In genomic region chr15:88628801-88629356, GRCm38 (mm10) we compare ENCODE assay signal across 24 mouse cellular contexts. TPM values are rescaled to one million over a fixed set of nuclear protein-coding genes. Genes with fewer than 3 reads are reported as not detected.
DNase-seq lines count a peak whose midpoint lies in the region; ATAC-seq and TF ChIP-seq lines count a peak whose summit lies in the region.
"Had no signal": no experiment of that assay in that cellular context is flagged by ENCODE, and none has a peak within 500 bp of the region (broad histone marks: within the 10 kb centered on the region; RNA-seq: fewer than 3 reads in every experiment).

No protein-coding gene starts in this region.

- 65% methylated on average over 9 of the region's 9 CpGs for WGBS in midbrain, embryonic 13.5 days
- 51% methylated on average over 9 of the region's 9 CpGs for WGBS in midbrain, postnatal 0 days
- WGBS in midbrain, embryonic 15.5 days = 61% methylated on average over 9 of the region's 9 CpGs
- 84% methylated on average over 9 of the region's 9 CpGs for WGBS in midbrain, embryonic 10.5 days

- peak; percentile 68; the same call in 1 of the 2 replicates for ATAC-seq in midbrain, embryonic 13.5 days
- ATAC-seq in midbrain, postnatal 0 days (ENCODE audit: low FRiP score) = no peak
- 0 out of 2 replicates have a peak, but pooled peaks have one; percentile 14 for ATAC-seq in midbrain, embryonic 15.5 days (replicated peaks)
- ATAC-seq in granulocyte monocyte progenitor cell, adult 5-6 weeks (replicated peaks; ENCODE audit: poor library complexity, severe bottlenecking) = no peak
- ATAC-seq: forebrain, embryonic 13.5 days; forebrain, postnatal 0 days had no signal

- no peak overlapping the region; the same call in 1 of the 2 replicates for H3K27ac ChIP-seq in midbrain, embryonic 13.5 days
- H3K27ac ChIP-seq in midbrain, postnatal 0 days (ENCODE audit: low read depth, low read length) = no peak overlapping the region
- H3K27ac ChIP-seq in midbrain, embryonic 15.5 days = no peak overlapping the region
- H3K27ac ChIP-seq in midbrain, embryonic 10.5 days (replicated peaks) = no peak overlapping the region
- H3K27ac ChIP-seq: embryonic facial prominence, embryonic 10.5 days; embryonic facial prominence, embryonic 12.5 days; forebrain, embryonic 13.5 days had no signal

- H3K9ac ChIP-seq in midbrain, embryonic 13.5 days (replicated peaks) = no peak overlapping the region
- no peak overlapping the region for H3K9ac ChIP-seq in midbrain, postnatal 0 days (replicated peaks; ENCODE audit: low read length, poor library complexity, severe bottlenecking)
- no peak overlapping the region for H3K9ac ChIP-seq in midbrain, embryonic 15.5 days
- H3K9ac ChIP-seq: embryonic facial prominence, embryonic 12.5 days; forebrain, embryonic 13.5 days; forebrain, postnatal 0 days had no signal

- no peaks in the 10 kb centered on the region for H3K9me3 ChIP-seq in midbrain, embryonic 13.5 days
- no peaks in the 10 kb centered on the region for H3K9me3 ChIP-seq in midbrain, postnatal 0 days (ENCODE audit: low read length)
- no peaks in the 10 kb centered on the region for H3K9me3 ChIP-seq in midbrain, embryonic 15.5 days
- H3K9me3 ChIP-seq in midbrain, embryonic 10.5 days (replicated peaks) = peaks cover 4% of the 10 kb centered on the region; the same call in 1 of the 2 replicates
- H3K9me3 ChIP-seq: embryonic facial prominence, embryonic 10.5 days; embryonic facial prominence, embryonic 12.5 days; forebrain, embryonic 13.5 days had no signal

- H3K4me1 ChIP-seq in midbrain, embryonic 13.5 days (replicated peaks) = no peaks in the 10 kb centered on the region
- no peaks in the 10 kb centered on the region for H3K4me1 ChIP-seq in midbrain, postnatal 0 days (ENCODE audit: insufficient read depth, low read length)
- H3K4me1 ChIP-seq in midbrain, embryonic 15.5 days = 0 out of 2 replicates have a peak, but pooled peaks cover 3% of the 10 kb centered on the region
- H3K4me1 ChIP-seq in midbrain, embryonic 10.5 days = no peaks in the 10 kb centered on the region
- H3K4me1 ChIP-seq: embryonic facial prominence, embryonic 10.5 days; embryonic facial prominence, embryonic 12.5 days; forebrain, embryonic 13.5 days had no signal

- H3K36me3 ChIP-seq in midbrain, embryonic 13.5 days = no peaks in the 10 kb centered on the region
- no peaks in the 10 kb centered on the region for H3K36me3 ChIP-seq in midbrain, postnatal 0 days (ENCODE audit: insufficient read depth, low read length)
- no peaks in the 10 kb centered on the region for H3K36me3 ChIP-seq in midbrain, embryonic 15.5 days (replicated peaks)
- H3K36me3 ChIP-seq in midbrain, embryonic 10.5 days = no peaks in the 10 kb centered on the region
- H3K36me3 ChIP-seq: embryonic facial prominence, embryonic 10.5 days; embryonic facial prominence, embryonic 12.5 days had no signal

- TF ChIP-seq POLR2A in brain, embryonic 14.5 days (IDR thresholded peaks at IDR 0.05; ENCODE audit: borderline replicate concordance, extremely low read depth, insufficient read depth, insufficient read length, poor library complexity, severe bottlenecking) = no peak

- no peak overlapping the region for H3K4me2 ChIP-seq in midbrain, embryonic 13.5 days (replicated peaks)
- H3K4me2 ChIP-seq in midbrain, postnatal 0 days (ENCODE audit: low read depth, low read length, poor library complexity, severe bottlenecking) = no peak overlapping the region
- no peak overlapping the region for H3K4me2 ChIP-seq in midbrain, embryonic 15.5 days
- H3K4me2 ChIP-seq: embryonic facial prominence, embryonic 12.5 days; forebrain, embryonic 13.5 days had no signal

- no peaks in the 10 kb centered on the region for H3K27me3 ChIP-seq in midbrain, embryonic 13.5 days
- no peaks in the 10 kb centered on the region for H3K27me3 ChIP-seq in midbrain, postnatal 0 days (ENCODE audit: insufficient read depth, low read length)
- H3K27me3 ChIP-seq in midbrain, embryonic 15.5 days (replicated peaks) = no peaks in the 10 kb centered on the region
- no peaks in the 10 kb centered on the region for H3K27me3 ChIP-seq in midbrain, embryonic 10.5 days (ENCODE audit: low read depth, poor library complexity, severe bottlenecking)
- H3K27me3 ChIP-seq: embryonic facial prominence, embryonic 12.5 days; forebrain, embryonic 13.5 days had no signal

- H3K4me3 ChIP-seq in midbrain, embryonic 13.5 days (replicated peaks) = no peak overlapping the region
- no peak overlapping the region for H3K4me3 ChIP-seq in midbrain, postnatal 0 days (ENCODE audit: low read depth, low read length)
- H3K4me3 ChIP-seq in midbrain, embryonic 15.5 days = no peak overlapping the region
- H3K4me3 ChIP-seq in midbrain, embryonic 10.5 days = no peak overlapping the region
- H3K4me3 ChIP-seq: embryonic facial prominence, embryonic 10.5 days; embryonic facial prominence, embryonic 12.5 days; forebrain, embryonic 13.5 days had no signal

- DNase-seq in midbrain, postnatal 0 days (ENCODE audit: low spot score) = no peak
- no peak for DNase-seq in midbrain, embryonic 10.5 days (ENCODE audit: low spot score)
- peak; percentile 62 for DNase-seq in brain, embryonic 14.5 days (ENCODE audit: low read depth)
- DNase-seq: adrenal gland, adult 2 months; adrenal gland, postnatal 10 days; adrenal gland, postnatal 25 days; cerebellum, adult 11-12 months; cerebellum, adult 2 months; cerebellum, adult 9-10 months; cerebellum, postnatal 10 days; cerebellum, postnatal 25 days; forebrain, postnatal 0 days had no signal

- TF ChIP-seq CTCF in midbrain, postnatal 0 days (IDR thresholded peaks at IDR 0.05) = no peak
- no peak for TF ChIP-seq CTCF in brain, embryonic 14.5 days (IDR thresholded peaks at IDR 0.05; ENCODE audit: borderline replicate concordance, extremely low read depth, insufficient read depth, insufficient read length)

RNA-seq across cellular contexts. Expression of gene Zdhhc25, which starts 28.8 kb away (rescaled TPM):
- polyA plus RNA-seq in midbrain, embryonic 13.5 days (2015; fragmentation: Nextera tagmentation; extraction: Ambion mirVana) = not detected in 2 replicates
- not detected in 2 replicates for total RNA-seq in midbrain, postnatal 0 days (2014; rRNA removed)
- polyA plus RNA-seq in midbrain, postnatal 0 days (2015; fragmentation: Nextera tagmentation; extraction: Ambion mirVana) = not detected in 2 replicates
- polyA plus RNA-seq in midbrain, embryonic 15.5 days (2015; fragmentation: Nextera tagmentation; extraction: Ambion mirVana) = not detected in 2 replicates
- not detected in 2 replicates for polyA plus RNA-seq in midbrain, embryonic 10.5 days (2016; fragmentation: Nextera tagmentation; extraction: Ambion mirVana)
- not detected in 2 replicates for polyA plus RNA-seq in brain, embryonic 14.5 days (2012; rRNA removed)
- not detected in 2 replicates for total RNA-seq in granulocyte monocyte progenitor cell, adult 5-6 weeks (2014; fragmentation: Nextera tagmentation)
- not detected in 2 replicates for total RNA-seq in granulocyte monocyte progenitor cell, adult 5-6 weeks (2017)
- total RNA-seq: adrenal gland, adult 2 months; adrenal gland, postnatal 10 days; adrenal gland, postnatal 25 days; adrenal gland, postnatal 4 days; ES-E14; forebrain, postnatal 0 days; MEL had no signal
- polyA plus RNA-seq: adrenal gland, adult 2 months; cerebellum, adult 2 months; cortical plate, adult 2 months; embryonic facial prominence, embryonic 10.5 days; embryonic facial prominence, embryonic 12.5 days; embryonic facial prominence, embryonic 14.5 days; forebrain, embryonic 11.5 days; forebrain, embryonic 13.5 days; forebrain, postnatal 0 days had no signal

Comparison
In these comparisons a context has a peak if more than half of its experiments do, and no peak if none do; other contexts are left out.
1. ATAC-seq: peak in midbrain, embryonic 13.5 days (single experiment) and midbrain, embryonic 15.5 days (single experiment); none in midbrain, postnatal 0 days (single experiment) and granulocyte monocyte progenitor cell, adult 5-6 weeks (single experiment).